19 mouse cellular contexts compared by ENCODE assay signal in the genomic region with DNA sequence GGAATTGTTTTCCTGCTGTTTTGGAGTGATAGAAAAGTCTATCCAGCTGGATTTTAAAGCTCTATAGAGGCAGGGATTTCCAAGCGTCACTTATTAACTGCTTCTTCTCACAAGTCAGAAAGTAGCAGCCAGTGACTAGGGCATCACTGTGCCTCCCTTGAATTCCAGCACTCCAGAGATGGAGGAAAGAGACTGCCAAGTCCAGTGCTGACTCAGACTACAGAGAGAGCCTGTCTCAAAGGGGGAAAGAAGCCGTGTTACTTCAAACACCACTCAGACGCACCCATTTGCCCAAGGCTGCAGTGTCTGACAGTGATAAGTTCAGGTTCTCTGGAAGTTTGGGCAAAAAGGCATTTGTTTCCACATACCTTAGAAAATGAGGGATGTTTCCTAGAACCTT. TPM values are rescaled to one million over a fixed set of nuclear protein-coding genes. Genes with fewer than 3 reads are reported as not detected.
DNase-seq lines count a peak whose midpoint lies in the region; ATAC-seq and TF ChIP-seq lines count a peak whose summit lies in the region.
"Had no signal": no experiment of that assay in that cellular context is flagged by ENCODE, and none has a peak within 500 bp of the region (broad histone marks: within the 10 kb centered on the region; RNA-seq: fewer than 3 reads in every experiment).

No protein-coding gene starts in this region.

- no peaks in the 10 kb centered on the region for H3K36me3 ChIP-seq in lung, embryonic 14.5 days (ENCODE audit: insufficient read depth)
- no peaks in the 10 kb centered on the region for H3K36me3 ChIP-seq in stomach, postnatal 0 days (ENCODE audit: control insufficient read depth, insufficient read depth, low read length)
- H3K36me3 ChIP-seq: embryonic facial prominence, embryonic 10.5 days; forebrain, embryonic 10.5 days; intestine, embryonic 15.5 days had no signal

- no peak for TF ChIP-seq CTCF in lung, embryonic 14.5 days (IDR thresholded peaks at IDR 0.05; ENCODE audit: low read depth)
- no peak for TF ChIP-seq CTCF in stomach, postnatal 0 days (IDR thresholded peaks at IDR 0.05; ENCODE audit: low read depth)

- no peak overlapping the region for H3K9ac ChIP-seq in lung, embryonic 14.5 days
- H3K9ac ChIP-seq in stomach, postnatal 0 days (ENCODE audit: low read length) = no peak overlapping the region
- H3K9ac ChIP-seq: hindbrain, embryonic 14.5 days; intestine, embryonic 15.5 days had no signal

- no peak for TF ChIP-seq EP300 in stomach, postnatal 0 days (optimal IDR thresholded peaks at IDR 0.05)

- peak; percentile 45 for DNase-seq in lung, embryonic 14.5 days
- no peak for DNase-seq in lung, postnatal 14 days
- DNase-seq in 3134 (ENCODE audit: extremely low read depth, insufficient read length, low spot score) (peak; percentile 57), 3T3-L1 (ENCODE audit: low read depth, low spot score) (peak; percentile 86)
- DNase-seq in stomach, postnatal 0 days (ENCODE audit: low spot score) = no peak
- no peak for DNase-seq in adrenal gland, postnatal 10 days
- DNase-seq: adrenal gland, adult 8-10 months; cerebellum, adult 11-12 months; cerebellum, adult 9-10 months; cerebellum, postnatal 36 days; gastrocnemius, adult 2 months; gastrocnemius, postnatal 25 days had no signal

- no peak overlapping the region for H3K4me3 ChIP-seq in lung, embryonic 14.5 days (ENCODE audit: low read depth, low read length)
- H3K4me3 ChIP-seq in stomach, postnatal 0 days (ENCODE audit: low read depth, low read length) = no peak overlapping the region
- H3K4me3 ChIP-seq: embryonic facial prominence, embryonic 10.5 days; forebrain, embryonic 10.5 days; gastrocnemius, adult 2 months; hindbrain, embryonic 10.5 days; intestine, embryonic 15.5 days had no signal

- H3K4me2 ChIP-seq in lung, embryonic 14.5 days = no peak overlapping the region
- H3K4me2 ChIP-seq in stomach, postnatal 0 days (replicated peaks; ENCODE audit: low read depth) = no peak overlapping the region
- H3K4me2 ChIP-seq: heart, embryonic 11.5 days; hindbrain, embryonic 14.5 days; intestine, embryonic 15.5 days had no signal

- H3K27me3 ChIP-seq in lung, embryonic 14.5 days (ENCODE audit: insufficient read depth, low read length) = no peaks in the 10 kb centered on the region
- no peaks in the 10 kb centered on the region for H3K27me3 ChIP-seq in stomach, postnatal 0 days (ENCODE audit: control insufficient read depth, insufficient read depth, low read length)
- H3K27me3 ChIP-seq: intestine, embryonic 15.5 days had no signal

- peak; percentile 41; the same call in 1 of the 2 replicates for ATAC-seq in lung, embryonic 14.5 days (ENCODE audit: insufficient read depth)
- peak; percentile 24; the same call in 1 of the 2 replicates for ATAC-seq in stomach, postnatal 0 days (ENCODE audit: low FRiP score, low TSS enrichment)
- ATAC-seq: forebrain, embryonic 14.5 days; intestine, embryonic 15.5 days had no signal

- H3K4me1 ChIP-seq in lung, embryonic 14.5 days (ENCODE audit: insufficient read depth) = peaks cover 4% of the 10 kb centered on the region; the same call in 1 of the 2 replicates
- H3K4me1 ChIP-seq in stomach, postnatal 0 days (replicated peaks; ENCODE audit: control insufficient read depth, insufficient read depth) = no peaks in the 10 kb centered on the region
- H3K4me1 ChIP-seq: embryonic facial prominence, embryonic 10.5 days; forebrain, embryonic 10.5 days; hindbrain, embryonic 10.5 days; intestine, embryonic 15.5 days had no signal

- 39% methylated on average over 3 of the region's 3 CpGs for WGBS in lung, embryonic 14.5 days
- 46% methylated on average over 3 of the region's 3 CpGs for whole genome bisulfite sequencing in stomach, postnatal 0 days

- no peaks in the 10 kb centered on the region for H3K9me3 ChIP-seq in lung, embryonic 14.5 days (ENCODE audit: low read depth, low read length)
- H3K9me3 ChIP-seq in stomach, postnatal 0 days (ENCODE audit: control insufficient read depth, low read length) = no peaks in the 10 kb centered on the region
- H3K9me3 ChIP-seq: embryonic facial prominence, embryonic 10.5 days; forebrain, embryonic 10.5 days; hindbrain, embryonic 10.5 days; intestine, embryonic 15.5 days had no signal

- no peak overlapping the region for H3K27ac ChIP-seq in lung, embryonic 14.5 days (ENCODE audit: low read depth)
- no peak overlapping the region for H3K27ac ChIP-seq in stomach, postnatal 0 days (replicated peaks)
- H3K27ac ChIP-seq: embryonic facial prominence, embryonic 10.5 days; forebrain, embryonic 10.5 days; gastrocnemius, adult 2 months; hindbrain, embryonic 10.5 days; hindbrain, embryonic 14.5 days; intestine, embryonic 15.5 days had no signal

RNA-seq across cellular contexts. Expression of a gene that starts 58.6 kb away (rescaled TPM):
- 9.8 and 10.0 TPM in 2 replicates for polyA plus RNA-seq in lung, embryonic 14.5 days (2014; fragmentation: Nextera tagmentation; extraction: Ambion mirVana)
- 2.6 and 2.9 TPM in 2 replicates for polyA plus RNA-seq in stomach, postnatal 0 days (2015; fragmentation: Nextera tagmentation; extraction: Ambion mirVana)
- total RNA-seq in adrenal gland, postnatal 10 days (2021) = 10 to 100 TPM; 12.5 TPM

Comparison
In these comparisons a context has a peak if more than half of its experiments do, and no peak if none do; other contexts are left out.
1. DNase-seq: peak in lung, embryonic 14.5 days (single experiment), 3134 (single experiment) and 3T3-L1 (single experiment); none in lung, postnatal 14 days (single experiment), stomach, postnatal 0 days (single experiment) and adrenal gland, postnatal 10 days (single experiment).